Mouse (Mus musculus) heart, embryonic 12.5 days (tissue): ENCODE data around the gene Madd. TPM values are rescaled to one million over a fixed set of nuclear protein-coding genes. Genes with fewer than 3 reads are reported as not detected.
A peak's percentile ranks its signal among the peaks of the same experiment; 100 is the strongest.

Source experiments
- ATAC-seq: fragments of 200-750 bp; cut with Nextera tagmentation; 2 replicates; pipeline ENCODE4 v1.8.0; 2017; ENCODE audit warnings: moderate TSS enrichment, moderate library complexity; ENCODE audit not compliant: insufficient number of reproducible peaks, low FRiP score
- H3K27ac ChIP-seq: fragments of 300-500 bp; sonication (generic); 2 replicates; pipeline ENCODE4 v1.5.1; 2016; ENCODE audit warnings: mild to moderate bottlenecking, moderate library complexity; ENCODE audit not compliant: poor library complexity, severe bottlenecking
- H3K27me3 ChIP-seq: fragments of 300-500 bp; sonication (generic); replicated peaks from 2 replicates; pipeline ENCODE4 v1.6.1; 2016; ENCODE audit warnings: mild to moderate bottlenecking, moderate library complexity
- H3K36me3 ChIP-seq: fragments of 300-500 bp; sonication (generic); 2 replicates; pipeline ENCODE4 v1.6.1; 2016; ENCODE audit warnings: mild to moderate bottlenecking, moderate library complexity
- H3K4me1 ChIP-seq: fragments of 300-500 bp; sonication (generic); replicated peaks from 2 replicates; pipeline ENCODE4 v1.6.1; 2016; ENCODE audit warnings: mild to moderate bottlenecking
- H3K4me2 ChIP-seq: fragments of 300-500 bp; sonication (generic); 2 replicates; pipeline ENCODE4 v1.6.1; 2016; ENCODE audit warnings: mild to moderate bottlenecking, moderate library complexity
- H3K4me3 ChIP-seq: fragments of 300-500 bp; sonication (generic); 2 replicates; pipeline ENCODE4 v1.5.1; 2016; ENCODE audit warnings: mild to moderate bottlenecking
- H3K9ac ChIP-seq: fragments of 300-500 bp; sonication (generic); 2 replicates; pipeline ENCODE4 v1.6.1; 2016; ENCODE audit warnings: mild to moderate bottlenecking, moderate library complexity
- H3K9me3 ChIP-seq: fragments of 300-500 bp; sonication (generic); replicated peaks from 2 replicates; pipeline ENCODE4 v1.6.1; 2016; ENCODE audit warnings: mild to moderate bottlenecking, moderate library complexity
- WGBS: fragments of 180-500 bp; shearing (Covaris S2); methylation state at CpG from one replicate; pipeline ENCODE4 v1.1.7; 2016; 5-methylcytosine and 5-hydroxymethylcytosine counted together
- polyA plus RNA-seq: library from polyadenylated mRNA; unstranded; fragments of >200 nt; fragmentation: Nextera tagmentation; extraction: Ambion mirVana; gene quantifications from 2 replicates; pipeline ENCODE4 v1.2.1, GENCODE M21; 2016

Gene Madd
- polyA plus RNA-seq, 1 experiment from 2014 or later = 7.7 TPM

GRCm38 (mm10) chr2:91196577-91197001 lies 13.0 kb upstream of the Madd start:
- 47% methylated on average over 3 of the region's 3 CpGs for WGBS

GRCm38 (mm10) chr2:91194624-91195332 lies 11.1 kb upstream of the Madd start:
- H3K27ac ChIP-seq = no peak overlapping the region
- ATAC-seq = peak; percentile 82
- H3K4me3 ChIP-seq = peak overlapping the region; percentile 40
- no peaks in the 10 kb centered on the region for H3K9me3 ChIP-seq
- peaks cover 8% of the 10 kb centered on the region for H3K4me1 ChIP-seq
- 1% methylated on average over 27 of the region's 27 CpGs for WGBS
- no peaks in the 10 kb centered on the region for H3K27me3 ChIP-seq
- no peaks in the 10 kb centered on the region for H3K36me3 ChIP-seq
- H3K4me2 ChIP-seq = peak overlapping the region; percentile 76
- peak overlapping the region; percentile 67 for H3K9ac ChIP-seq

More at GRCm38 (mm10) chr2:91196577-91197001, 13.0 kb upstream of the Madd start:
- no peaks in the 10 kb centered on the region for H3K9me3 ChIP-seq
- no peaks in the 10 kb centered on the region for H3K27me3 ChIP-seq
- no peak overlapping the region for H3K4me2 ChIP-seq
- H3K27ac ChIP-seq = no peak overlapping the region
- ATAC-seq = no peak
- H3K9ac ChIP-seq = no peak overlapping the region
- H3K4me1 ChIP-seq = peaks cover 11% of the 10 kb centered on the region
- no peaks in the 10 kb centered on the region for H3K36me3 ChIP-seq
- no peak overlapping the region for H3K4me3 ChIP-seq

GRCm38 (mm10) chr2:91190501-91190900 lies 6.9 kb upstream of the Madd start:
- no peak overlapping the region for H3K27ac ChIP-seq
- H3K36me3 ChIP-seq = no peaks in the 10 kb centered on the region
- peaks cover 8% of the 10 kb centered on the region for H3K4me1 ChIP-seq
- H3K4me2 ChIP-seq = no peak overlapping the region
- H3K9me3 ChIP-seq = no peaks in the 10 kb centered on the region
- H3K9ac ChIP-seq = no peak overlapping the region
- 84% methylated on average over 16 of the region's 16 CpGs for WGBS
- no peak for ATAC-seq
- no peaks in the 10 kb centered on the region for H3K27me3 ChIP-seq
- H3K4me3 ChIP-seq = no peak overlapping the region

- no peaks in the 10 kb centered on the region for H3K9me3 ChIP-seq
- no peaks in the 10 kb centered on the region for H3K27me3 ChIP-seq
- ATAC-seq = no peak
- H3K36me3 ChIP-seq = no peaks in the 10 kb centered on the region
- H3K9ac ChIP-seq = no peak overlapping the region
- H3K27ac ChIP-seq = no peak overlapping the region
- no peak overlapping the region for H3K4me3 ChIP-seq
- 42% methylated on average over 4 of the region's 4 CpGs for WGBS
- H3K4me2 ChIP-seq = no peak overlapping the region
- peaks cover 10% of the 10 kb centered on the region for H3K4me1 ChIP-seq
Observed at GRCm38 (mm10) chr2:91187431-91187830, 3.8 kb upstream of the Madd start.

GRCm38 (mm10) chr2:91186208-91186607 lies 2.6 kb upstream of the Madd start:
- Histone ChIP-seq H3K9me3 (no peaks in the 10 kb centered on the region), H3K36me3 (no peaks in the 10 kb centered on the region), H3K4me2 (no peak overlapping the region), H3K27ac (no peak overlapping the region), H3K4me1 (peaks cover 20% of the 10 kb centered on the region), H3K4me3 (no peak overlapping the region), H3K9ac (no peak overlapping the region), H3K27me3 (no peaks in the 10 kb centered on the region)
- WGBS = 64% methylated on average over 1 of the region's 1 CpGs
- no peak for ATAC-seq

- no peak overlapping the region for H3K27ac ChIP-seq
- peak overlapping the region; percentile 90 for H3K4me3 ChIP-seq
- peak overlapping the region; percentile 75 for H3K9ac ChIP-seq
- peak; percentile 95 for ATAC-seq
- peak overlapping the region; percentile 94 for H3K4me2 ChIP-seq
- peaks cover 2% of the 10 kb centered on the region; the same call in 1 of the 2 replicates for H3K36me3 ChIP-seq
- WGBS = 0% methylated on average over 9 of the region's 9 CpGs
- H3K9me3 ChIP-seq = no peaks in the 10 kb centered on the region
- peaks cover 25% of the 10 kb centered on the region for H3K4me1 ChIP-seq
- no peaks in the 10 kb centered on the region for H3K27me3 ChIP-seq
Observed at GRCm38 (mm10) chr2:91183148-91183513, 506 bp downstream of the Madd start.

- peak overlapping the region; percentile 75 for H3K9ac ChIP-seq
- no peaks in the 10 kb centered on the region for H3K27me3 ChIP-seq
- peak overlapping the region; percentile 42; the same call in 1 of the 2 replicates for H3K27ac ChIP-seq
- peak; percentile 91 for ATAC-seq
- peaks cover 7% of the 10 kb centered on the region for H3K36me3 ChIP-seq
- H3K4me3 ChIP-seq = peak overlapping the region; percentile 90
- no peaks in the 10 kb centered on the region for H3K9me3 ChIP-seq
- WGBS = under 1% methylated on average over 73 of the region's 81 CpGs
- peak overlapping the region; percentile 94 for H3K4me2 ChIP-seq
- peaks cover 25% of the 10 kb centered on the region for H3K4me1 ChIP-seq
Observed at GRCm38 (mm10) chr2:91182405-91183147, 1.1 kb downstream of the Madd start.

GRCm38 (mm10) chr2:91182016-91182404 lies 1.6 kb downstream of the Madd start:
- WGBS = 14% methylated on average over 8 of the region's 8 CpGs
- Histone ChIP-seq H3K9ac (peak overlapping the region; percentile 75; the same call in 1 of the 2 replicates), H3K4me3 (peak overlapping the region; percentile 90), H3K9me3 (no peaks in the 10 kb centered on the region), H3K27me3 (no peaks in the 10 kb centered on the region), H3K4me2 (peak overlapping the region; percentile 94), H3K36me3 (peaks cover 7% of the 10 kb centered on the region), H3K4me1 (peaks cover 25% of the 10 kb centered on the region), H3K27ac (no peak overlapping the region)
- no peak for ATAC-seq

GRCm38 (mm10) chr2:91180706-91181105 lies 2.9 kb downstream of the Madd start:
- H3K4me2 ChIP-seq = no peak overlapping the region
- no peak overlapping the region for H3K9ac ChIP-seq
- no peaks in the 10 kb centered on the region for H3K27me3 ChIP-seq
- peaks cover 30% of the 10 kb centered on the region for H3K4me1 ChIP-seq
- H3K27ac ChIP-seq = no peak overlapping the region
- H3K36me3 ChIP-seq = peaks cover 11% of the 10 kb centered on the region
- ATAC-seq = no peak
- H3K4me3 ChIP-seq = no peak overlapping the region
- H3K9me3 ChIP-seq = no peaks in the 10 kb centered on the region
- WGBS = 67% methylated on average over 5 of the region's 5 CpGs

- H3K36me3 ChIP-seq = peaks cover 11% of the 10 kb centered on the region
- no peaks in the 10 kb centered on the region for H3K9me3 ChIP-seq
- WGBS = 34% methylated on average over 4 of the region's 4 CpGs
- H3K27me3 ChIP-seq = no peaks in the 10 kb centered on the region
- no peak overlapping the region for H3K4me3 ChIP-seq
- H3K27ac ChIP-seq = no peak overlapping the region
- H3K4me2 ChIP-seq = no peak overlapping the region
- no peak for ATAC-seq
- H3K4me1 ChIP-seq = peaks cover 33% of the 10 kb centered on the region
- H3K9ac ChIP-seq = no peak overlapping the region
Observed at GRCm38 (mm10) chr2:91179825-91180224, 3.8 kb downstream of the Madd start.

GRCm38 (mm10) chr2:91176234-91176633 lies 7.4 kb downstream of the Madd start:
- no peak overlapping the region for H3K4me3 ChIP-seq
- ATAC-seq = no peak
- H3K4me2 ChIP-seq = no peak overlapping the region
- 46% methylated on average over 6 of the region's 6 CpGs for whole genome bisulfite sequencing
- peaks cover 13% of the 10 kb centered on the region for H3K4me1 ChIP-seq
- H3K27me3 ChIP-seq = no peaks in the 10 kb centered on the region
- H3K27ac ChIP-seq = no peak overlapping the region
- H3K36me3 ChIP-seq = peaks cover 18% of the 10 kb centered on the region
- H3K9me3 ChIP-seq = no peaks in the 10 kb centered on the region
- no peak overlapping the region for H3K9ac ChIP-seq
